Mouse (Mus musculus) fat pad, adult 2 months (tissue): Measurements from ENCODE around the gene Tex29.

Source experiments
- DNase-seq: peaks from one replicate; pipeline ENCODE4 v3.0.0-alpha.2; 2011; ENCODE audit warnings: low read depth, low spot score; ENCODE audit errors: extremely low read depth

Gene Tex29

GRCm38 (mm10) chr8:11840174-11840573 is at the start of gene Tex29:
TSS of gene Tex29 (plus strand) at chr8:11840474.
- DNase-seq, result no peak

- DNase-seq, result no peak
Observed at GRCm38 (mm10) chr8:11794956-11795355, 45.3 kb upstream of the Tex29 start.

- DNase-seq, result no peak
Observed at GRCm38 (mm10) chr8:11797128-11797527, 43.1 kb upstream of the Tex29 start.

GRCm38 (mm10) chr8:11797729-11798479 is 42.4 kb upstream of the Tex29 start:
- no peak for DNase-seq

GRCm38 (mm10) chr8:11798480-11798867 is 41.8 kb upstream of the Tex29 start:
- no peak for DNase-seq

- no peak for DNase-seq
Observed at GRCm38 (mm10) chr8:11799098-11799497, 41.2 kb upstream of the Tex29 start.

- DNase-seq, result no peak
Observed at GRCm38 (mm10) chr8:11800481-11800880, 39.8 kb upstream of the Tex29 start.

GRCm38 (mm10) chr8:11801571-11801970 is 38.7 kb upstream of the Tex29 start:
- DNase-seq, result no peak

GRCm38 (mm10) chr8:11804914-11805313 is 35.4 kb upstream of the Tex29 start:
- no peak for DNase-seq

GRCm38 (mm10) chr8:11806252-11806651 is 34.0 kb upstream of the Tex29 start:
- DNase-seq, result no peak

- DNase-seq, result no peak
Observed at GRCm38 (mm10) chr8:11807361-11807760, 32.9 kb upstream of the Tex29 start.

GRCm38 (mm10) chr8:11808047-11808446 is 32.2 kb upstream of the Tex29 start:
- DNase-seq, result no peak

- DNase-seq, result no peak
Observed at GRCm38 (mm10) chr8:11810426-11810825, 29.8 kb upstream of the Tex29 start.

GRCm38 (mm10) chr8:11813801-11814200 is 26.5 kb upstream of the Tex29 start:
- no peak for DNase-seq

- DNase-seq, result no peak
Observed at GRCm38 (mm10) chr8:11815206-11815605, 25.1 kb upstream of the Tex29 start.

GRCm38 (mm10) chr8:11820136-11820535 is 20.1 kb upstream of the Tex29 start:
- DNase-seq, result no peak

- no peak for DNase-seq
Observed at GRCm38 (mm10) chr8:11820568-11820967, 19.7 kb upstream of the Tex29 start.

- no peak for DNase-seq
Observed at GRCm38 (mm10) chr8:11821451-11822206, 18.6 kb upstream of the Tex29 start.

- no peak for DNase-seq
Observed at GRCm38 (mm10) chr8:11822550-11823060, 17.7 kb upstream of the Tex29 start.

GRCm38 (mm10) chr8:11825756-11826155 is 14.5 kb upstream of the Tex29 start:
- no peak for DNase-seq

- DNase-seq, result no peak
Observed at GRCm38 (mm10) chr8:11827312-11827711, 13.0 kb upstream of the Tex29 start.
